Mouse (Mus musculus): ENCODE data around the gene Exoc6b.

Exoc6b gene

DNA sequence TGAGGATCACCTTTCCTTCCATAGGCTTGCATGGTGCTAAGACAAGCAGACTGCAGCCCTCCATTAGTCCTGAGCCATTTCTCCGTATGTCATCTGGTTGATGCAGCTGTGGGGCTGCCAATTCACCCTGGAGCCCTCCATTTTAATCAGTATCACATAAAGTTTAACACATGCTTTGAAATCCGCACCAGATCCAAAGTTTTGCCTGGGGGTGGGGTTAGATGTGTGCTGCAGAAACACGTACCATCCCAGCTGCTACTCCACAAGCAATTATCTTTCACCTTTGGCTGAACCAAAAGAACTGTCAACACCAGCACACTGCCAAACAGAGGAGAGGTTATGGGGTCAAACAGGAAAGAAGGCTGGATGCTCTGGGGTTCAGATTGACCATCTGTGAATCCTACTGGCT is 92.7 kb downstream of the Exoc6b start:
- no peak for DNase-seq (ENCODE audit: low read depth, low spot score)

DNA sequence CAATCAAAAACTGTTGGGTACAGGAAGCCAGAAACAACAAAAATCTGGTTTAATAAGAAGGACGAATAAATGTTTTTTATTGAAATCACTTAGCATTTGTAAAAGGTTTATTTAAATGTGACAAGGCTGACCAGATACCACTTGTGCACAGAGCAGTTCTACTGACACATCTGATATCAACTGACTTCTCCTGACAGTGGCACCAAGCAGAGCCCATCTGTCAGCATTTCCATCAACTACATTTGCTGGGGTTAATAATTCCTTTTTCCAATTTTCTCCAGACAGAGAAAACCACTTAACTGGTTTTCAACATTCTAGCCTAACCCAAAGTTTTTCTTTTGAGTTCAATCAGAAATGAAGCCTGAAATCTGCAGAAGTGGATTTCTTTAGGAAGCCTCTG is 100.8 kb downstream of the Exoc6b start:
- DNase-seq (ENCODE audit: low read depth, low spot score), result no peak

DNA sequence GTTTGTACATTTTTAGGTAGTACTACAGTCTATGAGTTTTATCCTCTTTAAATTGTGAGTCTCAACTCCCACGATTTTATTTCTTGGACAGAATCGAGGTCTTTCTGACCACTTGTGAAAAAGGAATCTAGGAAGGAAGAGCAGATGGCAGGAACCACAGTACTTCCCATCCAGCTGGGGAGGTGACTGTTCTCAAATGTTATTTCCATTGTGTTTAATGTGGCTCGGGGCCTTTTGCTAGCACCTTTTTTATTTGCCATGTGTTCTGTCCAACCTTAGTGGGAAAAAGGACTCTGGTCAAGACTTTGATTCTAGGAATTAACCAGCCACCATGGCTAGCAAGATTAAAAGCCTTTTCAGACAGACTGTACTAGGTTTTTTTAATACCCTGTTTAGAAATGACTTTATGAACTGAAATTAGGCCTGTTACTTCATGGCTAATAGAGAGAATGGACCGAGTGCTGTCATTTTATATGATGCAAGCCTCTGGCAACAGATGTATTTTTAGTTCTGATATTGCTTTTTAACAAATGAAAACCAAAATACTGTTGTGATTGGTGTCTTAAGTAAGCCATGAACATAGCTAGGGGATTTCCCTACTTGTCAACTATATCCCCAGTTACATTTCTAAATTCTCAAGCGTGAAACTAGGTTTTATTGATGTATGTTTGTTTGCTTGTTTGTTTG is 104.4 kb downstream of the Exoc6b start:
- DNase-seq (ENCODE audit: low read depth, low spot score), result no peak

DNA sequence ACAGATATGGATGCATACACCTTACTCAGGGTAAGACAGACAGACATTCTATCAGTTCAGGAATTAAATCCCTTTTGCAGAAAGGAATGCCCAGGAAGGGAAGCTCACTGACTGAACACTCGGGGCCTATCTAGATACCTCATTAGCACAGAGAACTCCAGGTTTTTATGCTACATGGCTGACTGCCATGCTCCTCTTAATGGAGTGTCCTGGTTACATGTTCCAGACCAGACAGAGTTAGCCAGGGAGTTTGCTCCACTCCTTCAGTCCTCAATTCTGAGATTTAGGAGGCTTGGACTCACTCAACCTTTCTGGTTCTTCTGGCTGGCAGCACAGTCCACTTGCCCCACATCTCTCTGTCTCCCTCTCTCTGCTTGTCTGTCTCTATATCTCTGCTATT is 106.3 kb downstream of the Exoc6b start:
- no peak for DNase-seq (ENCODE audit: low read depth, low spot score)

DNA sequence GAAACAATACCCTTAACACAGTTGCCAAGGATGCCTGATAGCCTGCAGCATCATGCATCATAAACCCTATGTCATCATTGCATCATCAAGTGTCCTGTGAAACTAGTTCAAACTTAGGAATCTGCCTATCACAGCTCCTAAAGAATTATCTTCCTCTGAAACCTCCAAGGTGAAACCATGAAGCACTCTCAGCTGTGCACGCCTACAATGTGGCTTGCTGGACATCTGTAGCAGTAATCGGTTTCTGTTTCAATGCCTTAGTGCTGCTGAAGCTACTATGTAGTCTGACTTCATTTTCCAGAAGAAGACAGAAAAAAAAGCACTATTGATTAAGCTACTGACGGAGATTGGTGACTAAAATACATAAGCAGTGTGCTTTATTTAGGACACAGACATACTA is 107.5 kb downstream of the Exoc6b start:
- no peak for DNase-seq (ENCODE audit: low read depth, low spot score)

DNA sequence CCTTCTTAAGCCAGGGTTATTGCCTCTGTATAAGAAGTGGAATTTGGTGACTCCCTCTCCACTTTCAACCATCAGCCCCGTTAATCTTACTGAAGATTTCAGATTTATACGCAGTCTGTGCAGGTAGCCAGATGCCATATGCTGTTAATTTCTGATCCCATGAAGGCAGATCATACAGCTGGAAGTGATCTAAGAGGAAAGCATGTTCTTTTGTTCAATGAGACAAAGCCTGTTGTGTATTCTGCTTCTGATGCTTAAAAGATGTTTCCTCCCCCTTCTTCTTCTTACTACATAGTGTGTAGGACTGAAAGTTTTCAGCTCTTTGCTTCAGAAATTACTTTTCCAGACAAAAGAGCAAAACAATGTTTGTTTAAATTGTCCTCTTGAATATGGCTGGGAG is 109.8 kb downstream of the Exoc6b start:
- DNase-seq (ENCODE audit: low read depth, low spot score), result no peak

DNA sequence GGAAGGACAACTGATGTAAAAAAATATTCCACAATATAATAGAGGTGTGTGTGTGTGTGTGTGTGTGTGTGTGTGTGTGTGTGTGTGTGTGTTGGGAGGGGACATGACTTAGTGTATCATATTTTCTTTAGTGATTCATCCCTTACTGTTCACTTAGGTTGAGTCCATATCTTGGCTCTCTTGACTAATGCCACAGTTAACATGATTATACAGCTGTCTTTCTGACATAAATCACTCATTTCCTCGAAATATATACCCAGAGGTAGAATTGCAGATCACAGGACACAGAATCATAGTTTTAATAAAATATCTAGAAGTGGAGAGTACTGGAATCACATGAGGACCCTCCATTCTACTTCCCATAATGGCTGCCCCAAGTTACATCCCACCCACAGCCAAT is 117.7 kb downstream of the Exoc6b start:
- DNase-seq (ENCODE audit: low read depth, low spot score), result no peak

DNA sequence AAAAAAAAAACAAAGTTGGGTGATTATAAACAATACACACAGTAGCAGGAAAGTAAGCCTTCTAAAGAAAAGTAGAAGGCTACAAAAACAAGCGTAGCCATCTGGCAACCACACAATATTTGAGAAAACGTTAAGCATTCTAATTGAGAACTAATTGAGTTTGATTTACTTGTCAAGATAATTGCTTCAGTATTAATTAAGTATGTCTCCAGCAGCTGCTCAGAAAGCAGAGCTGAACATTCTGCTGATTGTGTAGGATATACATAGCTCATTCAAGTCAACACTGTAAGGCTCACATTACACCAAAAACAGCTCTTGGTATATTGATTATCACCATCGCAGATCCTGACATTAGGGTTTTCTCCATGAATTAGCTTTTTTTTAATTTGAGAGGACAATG is 122.7 kb downstream of the Exoc6b start:
- no peak for DNase-seq (ENCODE audit: low read depth, low spot score)

DNA sequence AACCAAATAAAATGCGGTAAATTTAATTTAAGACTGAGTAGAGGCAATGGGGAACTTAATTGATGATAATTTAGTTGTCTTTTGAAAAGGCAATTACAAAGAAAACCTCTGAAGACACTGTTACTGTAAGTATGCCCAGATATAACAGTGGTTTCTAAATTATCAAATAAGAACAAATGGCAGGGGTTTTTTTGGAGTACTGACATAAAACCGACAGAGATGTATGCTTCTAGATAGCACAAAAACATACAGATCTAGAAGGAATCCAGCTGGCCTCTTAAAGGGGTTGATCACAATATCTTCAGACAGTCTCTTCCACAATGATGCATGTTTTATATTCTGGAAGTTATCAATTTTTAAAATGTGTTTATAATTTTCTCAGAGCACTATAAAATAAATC is 123.2 kb downstream of the Exoc6b start:
- DNase-seq (ENCODE audit: low read depth, low spot score), result no peak

DNA sequence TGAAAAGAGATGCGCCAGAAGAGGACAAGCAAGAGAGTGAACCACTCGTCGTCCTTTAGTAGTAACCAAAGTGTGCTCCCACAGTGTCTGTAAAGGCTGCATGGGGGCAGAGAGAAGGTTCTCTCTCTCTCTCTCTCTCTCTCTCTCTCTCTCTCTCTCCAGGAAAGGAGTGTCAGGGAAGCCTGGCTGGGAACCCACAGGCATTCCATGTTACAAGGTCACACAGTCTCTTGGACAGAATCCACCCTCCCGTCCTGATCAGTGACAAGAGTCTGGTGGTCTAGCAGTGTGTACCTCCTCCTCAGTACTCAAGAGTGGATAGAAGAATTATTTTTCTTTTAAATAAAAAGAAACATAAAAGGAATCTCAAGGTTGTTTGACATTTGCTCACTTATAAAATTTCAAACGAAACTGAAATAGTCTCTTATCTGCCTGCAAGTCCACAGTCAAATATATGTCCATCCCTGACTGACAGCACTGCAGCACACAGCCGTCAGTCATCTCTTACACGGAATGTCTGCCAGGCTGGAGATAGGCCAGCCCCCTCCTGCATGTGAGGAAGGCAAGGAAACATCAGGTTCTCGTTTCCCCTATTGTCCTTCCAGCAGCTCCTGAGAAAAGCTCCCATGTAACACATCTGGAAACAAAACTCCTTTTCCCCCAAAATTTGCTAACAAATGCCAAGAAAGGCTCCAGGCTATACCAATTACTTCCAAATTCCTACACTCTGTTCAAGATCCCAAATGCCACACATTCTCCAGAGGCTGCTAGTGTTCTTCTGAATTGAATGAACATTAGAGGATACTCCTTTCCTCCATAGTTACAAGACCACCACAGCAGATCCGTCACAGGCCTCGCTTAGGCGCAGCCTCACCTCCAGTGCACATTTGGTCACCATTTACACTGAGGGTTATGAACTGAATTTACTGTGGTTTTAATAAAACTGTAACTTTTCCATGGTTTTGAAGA is 136.1 kb downstream of the Exoc6b start:
- DNase-seq (ENCODE audit: low read depth, low spot score), result no peak

DNA sequence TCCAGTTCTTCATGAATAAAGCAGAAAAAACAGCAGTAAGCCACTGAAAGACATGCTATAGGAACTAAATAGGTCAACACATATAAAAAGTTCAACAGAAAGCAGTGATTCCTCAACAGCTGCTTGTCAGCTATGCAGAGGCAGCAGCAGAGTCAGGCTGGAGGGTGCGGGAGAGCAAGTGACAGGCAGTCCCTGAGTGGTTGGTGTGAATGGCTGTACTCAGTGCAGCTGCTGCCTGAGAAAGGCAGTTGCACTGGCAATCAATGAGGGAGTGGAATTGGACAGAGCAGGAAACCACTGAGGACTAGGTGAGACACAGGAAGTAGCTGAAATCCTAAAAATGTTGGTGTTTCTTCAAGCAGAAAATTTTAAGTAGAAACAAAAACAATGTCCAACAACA is 138.3 kb downstream of the Exoc6b start:
- peak; percentile 12 for DNase-seq (ENCODE audit: low read depth, low spot score)

DNA sequence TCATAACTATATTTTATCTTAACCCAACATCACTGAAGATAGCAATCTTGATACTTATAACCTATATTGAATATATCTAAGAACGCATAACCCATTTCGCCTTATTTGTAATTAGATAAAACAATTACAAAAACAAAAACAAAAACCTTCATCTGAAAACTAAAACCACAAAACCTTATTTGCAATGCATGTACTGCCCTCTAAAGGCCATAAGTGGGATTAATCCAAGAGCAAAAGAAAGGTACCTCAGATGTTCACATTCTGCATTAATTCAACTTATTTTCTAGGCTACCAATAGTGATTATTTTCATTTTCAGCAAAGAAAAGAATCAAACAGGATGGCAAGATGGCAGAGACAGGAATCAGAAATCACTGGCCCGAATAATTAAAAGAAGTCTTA is 143.2 kb downstream of the Exoc6b start:
- peak; percentile 20 for DNase-seq (ENCODE audit: low read depth, low spot score)

DNA sequence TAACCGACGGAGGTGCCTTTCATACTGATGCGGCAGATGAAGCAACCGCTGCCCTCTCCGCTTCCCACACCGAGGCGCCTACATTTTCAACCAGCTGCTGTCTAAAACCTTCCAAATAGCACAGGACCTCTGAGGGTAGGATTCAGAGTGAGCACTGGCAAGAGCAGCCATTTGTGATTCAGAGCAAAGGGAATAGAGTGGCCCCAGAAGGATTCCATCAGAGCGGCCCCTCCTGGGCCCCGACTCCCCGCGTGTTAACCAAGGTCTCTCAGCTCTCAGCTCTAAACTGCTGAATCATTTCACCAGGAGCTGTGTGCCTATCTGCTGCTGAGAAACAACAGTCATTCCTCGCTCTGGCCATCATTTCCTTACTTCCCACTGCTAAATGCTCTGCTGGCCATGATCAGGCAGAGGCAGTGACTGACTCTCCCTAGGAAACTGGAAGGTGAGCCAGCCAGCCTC is 145.5 kb downstream of the Exoc6b start:
- peak; percentile 11 for DNase-seq (ENCODE audit: low read depth, low spot score)

DNA sequence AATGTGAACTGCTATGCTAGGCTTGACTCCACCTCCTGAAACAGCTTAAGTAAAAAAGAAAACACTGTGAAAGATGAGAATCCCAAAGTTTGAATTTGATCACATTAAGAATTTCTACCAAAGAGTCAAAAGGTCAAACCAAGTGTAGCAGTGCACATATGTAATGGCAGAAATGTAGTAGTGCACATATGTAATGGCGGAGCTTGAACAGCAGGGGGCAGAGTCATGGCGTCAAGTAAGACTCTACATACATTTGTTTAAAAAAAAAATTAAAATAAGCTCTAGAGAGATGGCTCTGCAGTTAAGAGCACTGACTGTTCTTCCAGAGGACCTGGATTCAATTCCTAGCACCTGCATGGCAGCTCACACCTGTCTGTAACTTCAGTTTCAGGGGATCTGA is 153.0 kb downstream of the Exoc6b start:
- DNase-seq (ENCODE audit: low read depth, low spot score), result peak; percentile 68

DNA sequence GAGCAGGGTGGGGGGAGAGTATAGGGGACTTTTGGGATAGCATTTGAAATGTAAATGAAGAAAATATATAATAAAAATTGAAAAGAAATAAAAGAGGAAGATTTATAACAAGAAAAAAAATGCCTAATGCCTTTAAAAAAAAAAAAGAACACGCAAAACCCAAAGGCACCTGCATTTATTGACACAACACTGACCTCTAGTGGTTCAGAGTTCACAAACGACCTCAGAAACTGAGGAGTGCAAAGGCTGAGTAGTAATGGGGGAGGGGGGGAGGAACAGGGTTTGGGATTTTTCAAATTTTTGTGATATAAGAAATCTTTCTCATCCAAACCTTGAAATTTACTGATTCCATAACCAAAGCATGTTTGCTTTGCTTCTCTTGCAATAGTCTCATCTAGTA is 156.9 kb downstream of the Exoc6b start:
- DNase-seq (ENCODE audit: low read depth, low spot score), result peak; percentile 61

DNA sequence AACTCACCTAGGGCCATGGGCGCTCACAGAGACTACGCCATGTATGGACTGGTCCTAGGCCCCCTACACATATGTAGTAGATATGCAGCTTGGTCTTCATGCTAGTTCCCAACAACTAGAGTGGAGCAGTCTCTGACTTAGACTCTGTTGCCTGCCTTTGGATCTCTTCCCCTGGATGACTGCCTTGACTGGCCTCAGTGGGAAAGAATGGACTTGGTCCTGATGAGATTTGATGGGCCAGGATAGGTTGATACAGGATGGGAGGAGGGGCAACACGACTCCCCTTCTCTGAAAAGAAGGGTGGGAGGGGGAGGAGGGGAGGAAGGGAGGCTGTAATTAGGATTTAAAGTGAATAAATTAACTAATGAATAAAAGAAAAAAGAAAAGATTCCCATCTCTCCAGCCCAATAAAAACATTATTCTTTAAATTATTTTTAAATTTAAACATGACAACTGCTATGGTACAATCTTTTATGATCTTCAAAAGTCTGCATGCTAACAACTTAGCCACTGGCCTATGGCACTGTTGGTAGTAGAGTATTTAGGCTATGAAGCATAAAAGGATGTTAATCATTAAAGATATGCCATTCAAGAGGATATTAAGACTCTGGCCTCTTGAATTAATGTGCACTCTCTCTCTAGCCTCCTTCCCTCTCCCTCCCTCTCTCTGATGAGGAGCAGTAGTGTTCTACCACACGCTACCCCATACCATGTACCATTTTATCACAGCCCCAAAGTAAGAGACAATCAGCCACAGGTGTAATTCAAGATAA is 170.1 kb downstream of the Exoc6b start:
- no peak for DNase-seq (ENCODE audit: low read depth, low spot score)

DNA sequence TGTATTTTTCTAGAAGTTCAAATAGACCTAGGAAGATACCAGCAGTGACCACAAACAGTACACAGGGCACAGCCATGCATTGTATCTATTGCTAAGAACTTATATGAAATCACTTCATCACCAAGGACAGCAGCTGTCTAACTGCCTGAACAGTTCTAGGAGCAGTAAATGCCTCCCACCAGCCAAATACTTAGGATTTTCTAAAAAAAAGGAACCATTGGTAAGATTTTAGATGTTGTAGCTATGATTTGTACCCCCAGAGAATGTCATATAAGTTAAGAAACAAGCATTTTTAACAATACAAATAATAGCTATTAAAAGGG is 175.6 kb downstream of the Exoc6b start:
- peak; percentile 7 for DNase-seq (ENCODE audit: low read depth, low spot score)

DNA sequence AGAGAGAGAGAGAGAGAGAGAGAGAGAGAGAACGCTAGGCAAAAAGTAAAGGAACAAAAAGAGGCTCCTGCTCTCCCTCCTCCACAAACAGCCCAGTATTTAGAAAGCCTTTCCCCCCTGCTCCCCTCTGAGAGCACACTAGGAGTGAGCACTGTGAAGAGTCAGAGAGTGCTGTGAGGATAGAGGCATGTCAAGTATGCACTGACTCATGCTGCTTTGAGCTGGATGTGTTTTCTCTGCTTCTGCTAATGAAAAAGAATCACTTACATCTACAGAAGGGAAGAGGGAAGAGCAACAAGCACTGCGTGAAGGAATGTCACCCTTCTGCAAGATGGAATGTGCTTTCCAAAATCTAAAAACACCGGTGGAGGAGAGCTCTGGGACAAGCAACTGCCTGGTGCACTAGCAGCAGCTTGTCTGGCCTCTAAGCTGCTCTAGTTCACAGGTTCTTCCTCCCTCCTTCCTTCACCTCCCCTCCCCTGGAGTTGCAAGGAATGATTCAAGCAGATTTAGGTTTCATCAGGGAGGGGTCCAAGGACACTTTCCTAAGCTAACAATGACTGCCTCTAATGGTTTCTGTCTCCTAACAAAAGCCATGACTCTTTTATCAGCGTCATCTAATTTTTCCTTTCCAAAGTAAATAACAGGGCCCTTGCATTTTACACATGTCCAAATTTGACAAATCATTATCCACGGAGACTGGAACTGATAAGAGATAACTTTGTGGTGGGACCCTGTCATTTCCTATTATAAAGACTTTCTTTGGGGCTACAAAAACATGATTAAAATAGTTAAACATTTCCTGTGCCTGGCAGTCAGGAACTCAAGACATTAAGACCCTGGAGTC is 176.2 kb downstream of the Exoc6b start:
- DNase-seq (ENCODE audit: low read depth, low spot score), result no peak

DNA sequence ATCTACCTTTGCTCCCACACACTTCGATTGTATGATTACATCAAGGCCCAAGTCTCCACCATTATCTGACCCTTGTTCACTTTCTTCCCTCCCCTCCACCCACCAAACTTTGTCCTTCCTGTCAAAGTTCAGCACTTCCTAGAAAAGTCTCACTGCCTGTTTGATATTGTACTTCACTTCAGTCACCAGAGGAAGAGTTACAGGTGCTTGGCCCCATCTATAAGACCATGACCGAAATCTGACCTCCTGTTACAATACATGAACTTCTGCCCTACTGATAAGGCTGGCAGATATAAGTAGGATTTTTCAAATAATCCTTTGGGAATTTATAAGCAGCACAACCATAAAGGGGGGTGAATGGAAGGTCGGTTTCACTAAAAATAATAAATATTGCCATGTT is 182.8 kb downstream of the Exoc6b start:
- DNase-seq (ENCODE audit: low read depth, low spot score), result no peak

DNA sequence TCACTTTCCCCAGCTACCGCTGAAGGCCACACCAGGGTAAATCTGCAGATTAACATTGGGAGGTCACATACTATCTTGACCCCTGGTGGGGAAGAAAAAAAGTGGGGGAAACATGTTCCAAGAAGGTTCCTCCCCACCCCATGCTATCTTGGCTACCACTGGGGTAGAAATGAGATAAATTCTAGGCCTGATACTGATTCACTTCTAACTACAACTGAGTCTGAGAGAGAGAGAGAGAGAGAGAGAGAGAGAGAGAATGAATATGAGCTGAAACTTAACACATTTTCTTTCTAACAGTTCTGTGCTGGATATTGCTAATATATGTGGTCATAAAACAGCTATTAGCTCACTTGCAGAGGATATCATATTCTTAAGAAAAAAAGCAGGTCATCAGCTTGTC is 184.2 kb downstream of the Exoc6b start:
- no peak for DNase-seq (ENCODE audit: low read depth, low spot score)

DNA sequence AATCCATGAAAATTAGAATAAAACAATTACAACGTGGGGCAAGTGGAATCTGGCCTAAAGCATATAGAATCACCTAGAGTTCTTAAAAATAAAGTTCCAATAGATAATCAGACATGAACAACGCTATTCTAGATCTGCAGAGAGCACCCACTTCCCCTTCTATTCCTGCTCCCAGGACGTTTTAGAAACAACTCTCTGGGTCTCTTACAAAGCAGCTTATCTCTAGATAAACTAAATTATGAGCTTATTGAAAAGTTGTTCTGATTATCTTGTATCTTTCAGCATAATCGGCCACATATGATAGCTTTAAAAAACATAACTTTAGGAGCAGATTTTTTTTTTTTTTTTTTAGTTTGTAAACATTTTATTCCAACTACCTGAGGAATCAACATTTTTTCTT is 185.6 kb downstream of the Exoc6b start:
- DNase-seq (ENCODE audit: low read depth, low spot score), result no peak
